Mouse (Mus musculus) kidney, embryonic 15.5 days (tissue): Measurements from ENCODE around the gene Abr. TPM values are rescaled to one million over a fixed set of nuclear protein-coding genes. Genes with fewer than 3 reads are reported as not detected.

ENCODE experiments used
- ATAC-seq: fragments of 200-750 bp; cut with Nextera tagmentation; replicated peaks from 2 replicates; pipeline ENCODE4 v1.8.0; 2017; ENCODE audit warnings: moderate TSS enrichment; ENCODE audit not compliant: low FRiP score
- H3K27ac ChIP-seq: fragments of 300-500 bp; sonication (generic); 2 replicates; pipeline ENCODE4 v1.5.1; 2015; ENCODE audit warnings: mild to moderate bottlenecking, inconsistent platforms
- H3K27me3 ChIP-seq: fragments of 300-500 bp; sonication (generic); 2 replicates; pipeline ENCODE4 v1.6.1; 2015; ENCODE audit warnings: inconsistent platforms
- H3K36me3 ChIP-seq: fragments of 300-500 bp; sonication (generic); 2 replicates; pipeline ENCODE4 v1.6.1; 2015; ENCODE audit warnings: inconsistent platforms
- H3K4me1 ChIP-seq: fragments of 300-500 bp; sonication (generic); 2 replicates; pipeline ENCODE4 v1.6.1; 2015; ENCODE audit warnings: inconsistent platforms
- H3K4me2 ChIP-seq: fragments of 300-500 bp; sonication (generic); 2 replicates; pipeline ENCODE4 v1.6.1; 2015; ENCODE audit warnings: moderate library complexity, mild to moderate bottlenecking, inconsistent platforms
- H3K4me3 ChIP-seq: fragments of 300-500 bp; sonication (generic); replicated peaks from 2 replicates; pipeline ENCODE4 v1.5.1; 2015; ENCODE audit warnings: mild to moderate bottlenecking, inconsistent platforms
- H3K9ac ChIP-seq: fragments of 300-500 bp; sonication (generic); 2 replicates; pipeline ENCODE4 v1.6.1; 2015; ENCODE audit warnings: mild to moderate bottlenecking, inconsistent platforms
- H3K9me3 ChIP-seq: fragments of 300-500 bp; sonication (generic); replicated peaks from 2 replicates; pipeline ENCODE4 v1.6.1; 2016; ENCODE audit warnings: inconsistent platforms
- WGBS: fragments of 180-500 bp; shearing (Covaris S2); methylation state at CpG from one replicate; pipeline ENCODE4 v1.1.7; 2015; ENCODE audit warnings: mixed read lengths; 5-methylcytosine and 5-hydroxymethylcytosine counted together
- polyA plus RNA-seq: library from polyadenylated mRNA; unstranded; fragments of >200 nt; fragmentation: Nextera tagmentation; extraction: Ambion mirVana; gene quantifications from 2 replicates; pipeline ENCODE4 v1.2.1, GENCODE M21; 2015

Abr gene
- polyA plus RNA-seq, 1 experiment from 2014 or later: 48.3 TPM

DNA sequence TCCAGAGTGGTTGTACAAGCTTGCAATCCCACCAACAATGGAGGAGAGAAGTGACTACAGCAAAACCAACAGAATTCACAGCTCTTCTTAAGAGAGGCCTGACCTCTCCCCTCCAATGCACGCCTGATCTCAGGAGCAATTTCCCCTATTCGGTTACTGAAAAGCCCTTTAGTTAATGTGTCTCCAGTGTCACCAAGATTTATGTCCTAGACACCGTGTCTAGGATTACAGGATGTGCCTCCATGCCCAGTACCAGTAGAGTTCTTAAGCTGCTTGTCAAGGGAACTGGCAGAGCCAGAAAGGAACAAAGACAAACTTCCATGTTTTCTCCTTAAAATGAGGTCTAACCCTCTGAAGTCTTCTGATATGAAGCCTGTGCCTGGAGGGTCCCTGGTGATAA is 36.0 kb downstream of the Abr start:
- Histone ChIP-seq H3K4me2 (no peak overlapping the region), H3K27me3 (no peaks in the 10 kb centered on the region), H3K4me3 (no peak overlapping the region), H3K9me3 (no peaks in the 10 kb centered on the region), H3K4me1 (peaks cover 34% of the 10 kb centered on the region), H3K9ac (no peak overlapping the region), H3K27ac (peak overlapping the region; percentile 91), H3K36me3 (no peaks in the 10 kb centered on the region)
- ATAC-seq: peak; percentile 85
- WGBS: 3% methylated on average over 3 of the region's 3 CpGs

DNA sequence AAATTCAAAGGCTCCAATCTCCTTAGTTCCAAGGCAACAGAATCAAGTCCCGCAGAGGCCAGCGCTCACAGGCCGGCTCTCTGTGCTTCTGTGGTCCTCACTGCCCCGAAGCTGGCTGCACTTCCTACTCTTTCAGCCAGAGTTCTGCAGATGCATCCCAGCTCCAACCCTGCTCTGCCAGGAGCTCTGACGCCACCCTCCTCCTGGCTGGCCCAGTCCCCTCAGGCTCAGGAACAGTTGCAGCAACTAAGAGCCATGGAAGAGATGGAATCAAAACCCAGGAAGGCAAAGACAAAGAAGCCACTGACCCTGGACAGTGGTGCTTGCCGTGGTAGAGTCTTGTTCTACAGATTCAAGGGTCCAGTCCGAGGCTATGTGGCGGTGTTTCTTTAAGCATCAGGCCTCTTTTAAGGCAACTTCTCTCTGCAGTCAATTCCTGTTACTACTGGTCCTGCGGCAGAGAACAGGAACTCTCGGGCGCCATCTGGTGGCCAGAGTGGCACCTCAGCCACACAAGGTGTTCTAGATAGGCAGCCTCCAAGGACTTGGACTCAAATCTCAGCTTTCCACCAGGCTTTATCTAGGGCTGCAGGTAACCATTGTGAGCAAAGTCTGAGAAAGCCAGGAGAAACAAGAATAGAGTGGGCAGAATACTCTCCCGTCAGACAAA is 44.4 kb downstream of the Abr start:
- Histone ChIP-seq H3K36me3 (no peaks in the 10 kb centered on the region), H3K9me3 (no peaks in the 10 kb centered on the region), H3K4me3 (no peak overlapping the region), H3K9ac (no peak overlapping the region), H3K27me3 (no peaks in the 10 kb centered on the region; the same call in 1 of the 2 replicates), H3K4me2 (no peak overlapping the region), H3K4me1 (peaks cover 14% of the 10 kb centered on the region), H3K27ac (no peak overlapping the region)
- 35% methylated on average over 12 of the region's 12 CpGs for WGBS
- ATAC-seq: peak; percentile 33; the same call in 1 of the 2 replicates

DNA sequence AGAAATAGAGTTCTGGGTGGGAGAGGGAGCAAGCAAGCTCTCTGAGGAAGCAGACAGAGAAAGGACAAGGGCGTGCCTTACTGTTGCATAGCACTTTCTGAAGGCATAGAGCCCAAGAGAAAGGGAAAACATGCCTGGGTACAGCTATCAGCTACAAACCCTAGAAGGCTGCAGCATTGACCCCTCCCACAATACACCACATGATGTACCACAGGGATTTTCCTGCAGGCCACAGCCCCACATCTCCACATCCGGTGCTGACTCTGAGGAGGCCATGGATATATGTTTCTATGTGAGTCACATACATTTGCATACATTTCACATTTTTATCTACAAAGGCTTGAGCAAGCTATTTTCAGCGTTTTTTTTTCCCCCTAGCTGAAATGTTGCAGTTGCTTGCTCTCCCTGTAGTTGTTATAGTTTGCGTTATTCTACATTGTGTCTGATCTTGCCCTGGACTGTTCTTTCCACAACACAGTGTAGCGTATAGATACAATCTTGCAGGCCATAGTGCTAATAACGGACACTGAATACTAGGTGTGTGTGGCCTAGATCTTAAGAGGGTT is 49.2 kb downstream of the Abr start:
- Histone ChIP-seq H3K4me1 (peaks cover 59% of the 10 kb centered on the region), H3K9ac (no peak overlapping the region), H3K36me3 (no peaks in the 10 kb centered on the region), H3K27ac (no peak overlapping the region), H3K4me2 (no peak overlapping the region), H3K27me3 (peaks cover 7% of the 10 kb centered on the region; the same call in 1 of the 2 replicates), H3K9me3 (no peaks in the 10 kb centered on the region), H3K4me3 (no peak overlapping the region)
- 84% methylated on average over 6 of the region's 6 CpGs for WGBS
- no peak for ATAC-seq

DNA sequence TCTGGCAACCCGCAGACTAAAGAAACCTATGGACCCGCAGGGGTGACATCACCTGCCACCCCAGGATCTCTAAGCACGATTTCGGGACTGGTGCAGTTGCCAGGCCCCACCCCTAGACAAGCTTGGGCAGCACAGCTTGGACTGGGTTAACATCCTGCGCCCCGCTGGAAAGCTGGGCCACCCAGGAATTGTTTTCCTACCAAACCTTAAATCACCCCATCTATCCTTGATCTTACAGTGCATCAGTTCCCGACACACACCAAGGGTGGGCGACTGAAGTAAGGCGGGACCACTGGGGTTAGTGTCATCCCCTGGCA is 50.5 kb downstream of the Abr start:
- Histone ChIP-seq H3K4me2 (peak overlapping the region; percentile 96), H3K9me3 (no peaks in the 10 kb centered on the region), H3K9ac (peak overlapping the region; percentile 84), H3K27me3 (peaks cover 7% of the 10 kb centered on the region; the same call in 1 of the 2 replicates), H3K27ac (peak overlapping the region; percentile 85), H3K4me1 (peaks cover 58% of the 10 kb centered on the region), H3K4me3 (peak overlapping the region; percentile 74), H3K36me3 (no peaks in the 10 kb centered on the region)
- no peak; the same call in none of the 2 replicates for ATAC-seq
- 7% methylated on average over 9 of the region's 9 CpGs for WGBS

DNA sequence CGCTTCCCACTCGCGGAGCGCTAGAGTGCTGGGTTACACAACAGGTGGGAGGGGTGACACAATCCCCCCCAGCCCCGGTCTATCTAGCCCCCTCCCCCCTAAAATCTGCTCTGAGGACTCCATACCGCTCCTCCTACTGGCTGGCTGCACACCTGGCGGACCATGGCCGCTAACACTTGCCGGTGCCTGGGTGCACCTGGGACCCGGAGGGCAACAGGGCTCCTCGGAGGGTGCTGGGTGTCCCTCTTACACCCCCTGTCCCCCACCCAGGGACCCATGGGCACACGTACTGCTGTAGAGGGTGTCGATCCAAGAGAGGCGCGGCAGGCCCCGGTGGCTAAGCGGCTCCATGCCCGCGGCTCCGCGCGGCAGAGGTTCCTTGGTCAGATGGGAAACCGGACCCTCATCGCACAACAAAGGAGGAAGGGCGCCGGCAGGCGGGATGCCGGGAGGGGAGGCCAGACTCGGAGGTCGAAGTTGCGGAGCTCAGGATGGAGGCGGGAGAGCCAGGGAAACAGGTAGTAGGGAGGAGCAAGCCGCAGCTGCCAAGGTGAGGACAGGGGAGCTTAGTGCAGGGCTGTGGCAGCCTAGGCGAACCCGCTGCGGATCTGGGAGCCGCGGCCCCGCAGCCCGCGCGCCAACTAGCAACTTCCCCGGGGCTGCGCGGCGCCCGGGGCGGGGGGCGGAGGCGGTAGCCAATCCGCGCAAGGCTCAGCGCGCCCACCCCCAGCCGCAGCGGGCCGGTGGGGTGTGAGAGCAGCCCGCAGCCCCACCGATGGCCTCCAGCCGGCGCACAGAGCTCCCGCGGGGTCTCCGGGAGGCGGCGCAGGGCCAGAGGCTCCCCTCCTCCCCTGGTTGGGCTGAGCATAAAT is 51.1 kb downstream of the Abr start:
- Histone ChIP-seq H3K27ac (peak overlapping the region; percentile 85), H3K9ac (peak overlapping the region; percentile 84), H3K4me3 (peak overlapping the region; percentile 74), H3K36me3 (no peaks in the 10 kb centered on the region), H3K4me2 (peak overlapping the region; percentile 96), H3K4me1 (peaks cover 63% of the 10 kb centered on the region), H3K27me3 (peaks cover 7% of the 10 kb centered on the region; the same call in 1 of the 2 replicates), H3K9me3 (no peaks in the 10 kb centered on the region)
- WGBS: under 1% methylated on average over 65 of the region's 66 CpGs
- peak; percentile 84 for ATAC-seq

DNA sequence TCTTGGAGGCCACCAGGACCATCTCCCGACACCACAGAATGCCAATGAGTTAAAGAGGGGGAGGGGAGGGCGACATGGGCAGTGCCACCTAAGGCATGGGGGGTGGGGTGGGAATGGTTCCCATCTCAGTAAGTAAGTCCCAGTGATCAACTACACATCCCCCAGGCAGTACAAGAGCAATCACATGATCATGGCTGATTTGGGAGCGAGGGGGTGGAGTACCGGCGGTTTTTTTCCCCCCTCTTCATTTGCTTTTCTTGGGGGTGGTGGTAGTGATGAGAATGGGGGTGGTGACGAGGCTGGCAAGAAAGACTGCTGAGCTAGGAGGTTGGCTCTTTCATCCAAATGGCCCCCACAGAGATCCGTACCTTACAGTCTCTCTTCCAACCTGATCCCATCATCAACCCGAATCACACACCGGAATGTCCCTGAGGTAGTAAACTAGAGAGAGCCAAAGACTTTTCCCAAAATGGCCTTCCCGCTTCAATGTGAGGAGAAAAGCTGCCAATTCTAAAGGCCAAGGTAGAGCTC is 51.8 kb downstream of the Abr start:
- H3K4me2 ChIP-seq: peak overlapping the region; percentile 96
- peak overlapping the region; percentile 74 for H3K4me3 ChIP-seq
- no peaks in the 10 kb centered on the region for H3K9me3 ChIP-seq
- H3K4me1 ChIP-seq: peaks cover 68% of the 10 kb centered on the region
- H3K27me3 ChIP-seq: peaks cover 7% of the 10 kb centered on the region; the same call in 1 of the 2 replicates
- peak overlapping the region; percentile 85; the same call in 1 of the 2 replicates for H3K27ac ChIP-seq
- 8% methylated on average over 10 of the region's 10 CpGs for WGBS
- no peak for ATAC-seq
- H3K9ac ChIP-seq: peak overlapping the region; percentile 84
- H3K36me3 ChIP-seq: no peaks in the 10 kb centered on the region

DNA sequence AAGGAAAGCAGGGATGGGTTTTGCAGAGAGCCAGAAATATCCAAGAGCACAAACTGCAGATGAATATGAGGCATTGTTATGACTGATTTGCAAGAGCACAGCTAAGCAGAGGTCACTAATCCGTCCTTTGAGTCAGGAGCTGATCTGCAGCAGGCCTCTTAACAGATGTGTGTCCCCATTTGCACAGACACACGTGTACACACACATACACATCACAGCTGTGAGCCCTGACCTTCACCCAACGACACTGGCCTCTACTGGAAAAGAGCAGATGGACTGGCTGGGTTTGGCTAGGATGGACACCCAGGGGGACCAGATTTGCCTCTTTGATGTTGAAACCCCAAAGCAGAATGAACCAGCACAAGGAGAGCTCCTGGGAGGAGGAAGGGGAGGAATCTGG is 52.7 kb downstream of the Abr start:
- H3K4me3 ChIP-seq: peak overlapping the region; percentile 74; the same call in 1 of the 2 replicates
- no peak overlapping the region for H3K9ac ChIP-seq
- no peaks in the 10 kb centered on the region for H3K9me3 ChIP-seq
- no peaks in the 10 kb centered on the region for H3K36me3 ChIP-seq
- peak overlapping the region; percentile 96 for H3K4me2 ChIP-seq
- H3K27me3 ChIP-seq: peaks cover 7% of the 10 kb centered on the region; the same call in 1 of the 2 replicates
- H3K4me1 ChIP-seq: peaks cover 73% of the 10 kb centered on the region
- no peak overlapping the region for H3K27ac ChIP-seq
- ATAC-seq: no peak
- 45% methylated on average over 3 of the region's 3 CpGs for WGBS

DNA sequence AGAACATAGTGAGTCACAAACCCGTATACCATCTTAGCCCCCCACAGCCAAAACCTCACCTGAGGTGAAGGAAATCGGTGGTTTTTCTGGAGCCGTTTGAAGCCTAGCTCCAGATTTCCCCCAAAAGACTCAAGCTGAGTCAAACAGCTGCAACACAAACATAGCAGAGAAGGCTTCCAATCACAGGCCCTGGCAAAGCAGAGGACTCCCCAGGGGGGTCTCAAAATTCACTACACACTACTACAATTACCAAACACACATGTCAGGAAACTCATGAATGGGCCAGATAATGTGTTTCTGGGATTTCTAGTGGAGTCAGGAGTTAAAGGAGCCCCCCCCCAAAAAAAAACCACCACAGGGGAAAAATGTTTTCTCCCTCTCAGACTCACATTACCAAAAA is 56.0 kb downstream of the Abr start:
- Histone ChIP-seq H3K27me3 (peaks cover 4% of the 10 kb centered on the region; the same call in 1 of the 2 replicates), H3K4me3 (no peak overlapping the region), H3K4me2 (no peak overlapping the region), H3K4me1 (peaks cover 72% of the 10 kb centered on the region), H3K9ac (no peak overlapping the region), H3K9me3 (no peaks in the 10 kb centered on the region), H3K27ac (no peak overlapping the region), H3K36me3 (0 out of 2 replicates have a peak, but pooled peaks cover 2% of the 10 kb centered on the region)
- ATAC-seq: no peak
- 58% methylated on average over 3 of the region's 3 CpGs for WGBS

DNA sequence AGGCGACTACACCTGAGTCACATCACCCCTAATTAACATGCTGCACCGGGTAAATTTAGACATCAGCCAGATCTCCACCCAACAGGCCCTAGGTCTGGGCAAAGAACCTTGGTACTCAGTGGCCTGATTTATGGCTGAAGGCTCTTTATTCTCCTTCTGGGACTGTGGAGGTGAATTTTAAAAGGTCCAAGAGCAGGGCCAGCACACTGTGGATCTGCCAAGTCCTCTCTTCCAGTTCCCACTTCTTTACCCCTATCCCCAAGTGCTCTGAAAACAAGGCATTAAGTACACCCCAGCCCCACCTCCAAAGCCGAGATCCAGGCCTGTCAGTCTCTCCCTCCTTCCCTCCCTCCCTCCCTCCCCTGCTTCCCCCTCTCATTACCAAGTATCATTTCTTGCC is 59.5 kb downstream of the Abr start:
- peaks cover 45% of the 10 kb centered on the region for H3K4me1 ChIP-seq
- WGBS: 24% methylated on average over 3 of the region's 3 CpGs
- no peak for ATAC-seq
- H3K9me3 ChIP-seq: no peaks in the 10 kb centered on the region
- H3K36me3 ChIP-seq: peaks cover 19% of the 10 kb centered on the region
- no peak overlapping the region for H3K4me3 ChIP-seq
- no peak overlapping the region for H3K27ac ChIP-seq
- no peak overlapping the region for H3K9ac ChIP-seq
- H3K27me3 ChIP-seq: no peaks in the 10 kb centered on the region
- no peak overlapping the region for H3K4me2 ChIP-seq

DNA sequence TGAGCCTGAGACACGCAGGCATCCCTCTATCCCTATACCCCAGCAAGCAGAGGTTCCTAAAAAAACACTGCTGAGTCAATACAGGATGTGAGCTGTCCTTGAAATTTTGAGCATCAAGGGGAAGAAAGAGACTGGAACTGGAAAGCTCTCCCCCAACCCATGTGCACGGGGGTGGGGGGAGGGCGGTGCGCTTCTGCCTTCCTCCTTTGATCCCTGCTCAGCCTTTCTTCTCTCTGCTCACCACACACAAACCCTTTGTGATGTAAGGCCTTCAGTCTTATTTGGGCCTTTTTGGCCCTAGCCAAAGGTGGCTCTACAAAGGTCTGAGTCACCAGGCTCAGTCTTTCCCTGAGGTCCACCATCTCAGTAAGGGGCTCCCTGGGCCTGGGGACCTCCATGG is 59.9 kb downstream of the Abr start:
- H3K4me2 ChIP-seq: no peak overlapping the region
- no peak overlapping the region for H3K9ac ChIP-seq
- H3K4me1 ChIP-seq: peaks cover 43% of the 10 kb centered on the region
- H3K4me3 ChIP-seq: no peak overlapping the region
- no peak overlapping the region for H3K27ac ChIP-seq
- H3K27me3 ChIP-seq: no peaks in the 10 kb centered on the region
- no peaks in the 10 kb centered on the region for H3K9me3 ChIP-seq
- H3K36me3 ChIP-seq: peaks cover 19% of the 10 kb centered on the region
- no peak for ATAC-seq
- WGBS: 30% methylated on average over 4 of the region's 4 CpGs

DNA sequence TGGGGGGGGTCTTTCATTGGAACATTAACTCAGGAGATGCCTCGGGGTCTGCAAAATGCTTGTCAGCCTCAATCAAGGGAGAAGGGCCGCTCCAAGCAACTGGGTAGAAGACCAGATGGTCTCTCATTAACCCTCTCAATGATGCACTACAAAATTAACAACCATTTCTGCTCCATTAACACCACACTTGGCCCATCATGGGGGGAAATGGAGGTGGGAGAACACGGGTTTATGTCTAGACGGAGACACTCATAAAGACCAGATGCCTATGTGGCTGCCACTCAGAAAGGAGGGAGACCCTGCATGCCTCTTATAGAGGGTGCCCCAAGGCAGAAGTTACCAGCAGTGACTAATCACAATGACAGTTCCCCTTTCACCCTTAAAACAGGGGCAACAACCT is 64.3 kb downstream of the Abr start:
- Histone ChIP-seq H3K36me3 (peaks cover 17% of the 10 kb centered on the region), H3K4me3 (no peak overlapping the region), H3K9ac (no peak overlapping the region), H3K9me3 (no peaks in the 10 kb centered on the region), H3K27ac (no peak overlapping the region), H3K27me3 (no peaks in the 10 kb centered on the region), H3K4me1 (peaks cover 22% of the 10 kb centered on the region), H3K4me2 (no peak overlapping the region)
- no peak for ATAC-seq
- 58% methylated on average over 4 of the region's 4 CpGs for WGBS
